Comparison of ENCODE assay signal across 14 mouse cellular contexts in genomic region chr15:95837570-95837969, GRCm38 (mm10). TPM values are rescaled to one million over a fixed set of nuclear protein-coding genes. Genes with fewer than 3 reads are reported as not detected.
DNase-seq lines count a peak whose midpoint lies in the region; ATAC-seq and TF ChIP-seq lines count a peak whose summit lies in the region.
"Had no signal": no experiment of that assay in that cellular context is flagged by ENCODE, and none has a peak within 500 bp of the region (broad histone marks: within the 10 kb centered on the region; RNA-seq: fewer than 3 reads in every experiment).

No protein-coding gene starts in this region.

- H3K9ac ChIP-seq in heart, embryonic 14.5 days (ENCODE audit: low read length), result peak overlapping the region; percentile 44; the same call in 1 of the 2 replicates
- no peak overlapping the region for H3K9ac ChIP-seq in lung, embryonic 16.5 days (ENCODE audit: low read length)
- H3K9ac ChIP-seq in intestine, embryonic 14.5 days (ENCODE audit: low read length), result no peak overlapping the region
- no peak overlapping the region for H3K9ac ChIP-seq in stomach, embryonic 14.5 days (replicated peaks; ENCODE audit: low read depth, low read length)
- H3K9ac ChIP-seq: hindbrain, embryonic 14.5 days had no signal

- H3K36me3 ChIP-seq in heart, embryonic 14.5 days (ENCODE audit: control insufficient read depth, insufficient read depth, low read length), result no peaks in the 10 kb centered on the region
- no peaks in the 10 kb centered on the region for H3K36me3 ChIP-seq in lung, embryonic 16.5 days (ENCODE audit: control insufficient read depth, insufficient read depth, low read length)
- H3K36me3 ChIP-seq in intestine, embryonic 14.5 days (ENCODE audit: control insufficient read depth, insufficient read depth, low read length), result no peaks in the 10 kb centered on the region
- H3K36me3 ChIP-seq in stomach, embryonic 14.5 days (ENCODE audit: control insufficient read depth, insufficient read depth, low read length), result no peaks in the 10 kb centered on the region

- no peak for TF ChIP-seq CTCF in layer of hippocampus, adult 2 months (conservative IDR thresholded peaks at IDR 0.05)

- no peak for DNase-seq in heart, postnatal 10 days
- no peak for DNase-seq in lung, postnatal 10 days
- DNase-seq in intestine, embryonic 14.5 days (ENCODE audit: low spot score), result no peak
- DNase-seq in layer of hippocampus, adult 2 months (ENCODE audit: low spot score in 2 of 2), result no peak
- DNase-seq in embryo, embryonic 11 days, result no peak
- DNase-seq: adrenal gland, postnatal 36 days; cerebellum, adult 2 months; layer of hippocampus, adult 9-11 months; retina, postnatal 1 day had no signal

- peak overlapping the region; percentile 70 to 80 for H3K27ac ChIP-seq in heart, embryonic 14.5 days (replicated peaks in 1 of 2; ENCODE audit: control insufficient read depth in 1 of 2, insufficient read depth in 1 of 2, low read depth in 2 of 2, low read length in 2 of 2)
- H3K27ac ChIP-seq in lung, embryonic 16.5 days (ENCODE audit: low read length), result peak overlapping the region; percentile 85
- H3K27ac ChIP-seq in intestine, embryonic 14.5 days (ENCODE audit: low read depth), result peak overlapping the region; percentile 64
- H3K27ac ChIP-seq in stomach, embryonic 14.5 days (ENCODE audit: low read length), result peak overlapping the region; percentile 68
- H3K27ac ChIP-seq in layer of hippocampus, adult 2 months, result no peak overlapping the region
- H3K27ac ChIP-seq: hindbrain, embryonic 14.5 days had no signal

- H3K4me1 ChIP-seq in heart, embryonic 14.5 days (ENCODE audit: control insufficient read depth in 2 of 2, insufficient read depth in 2 of 2, low read length in 2 of 2), result peaks cover 25 to 45% of the 10 kb centered on the region in 2 experiments
- peaks cover 40% of the 10 kb centered on the region for H3K4me1 ChIP-seq in lung, embryonic 16.5 days (replicated peaks; ENCODE audit: control insufficient read depth, insufficient read depth, low read length)
- H3K4me1 ChIP-seq in intestine, embryonic 14.5 days (replicated peaks; ENCODE audit: control insufficient read depth, insufficient read depth, low read length), result peaks cover 26% of the 10 kb centered on the region
- H3K4me1 ChIP-seq in stomach, embryonic 14.5 days (ENCODE audit: control insufficient read depth, insufficient read depth, low read length), result peaks cover 31% of the 10 kb centered on the region; the same call in 1 of the 2 replicates

- peak overlapping the region; percentile 56 for H3K4me2 ChIP-seq in heart, embryonic 14.5 days (ENCODE audit: low read length)
- no peak overlapping the region for H3K4me2 ChIP-seq in lung, embryonic 16.5 days (ENCODE audit: low read depth, low read length)
- H3K4me2 ChIP-seq in intestine, embryonic 14.5 days (ENCODE audit: low read length), result no peak overlapping the region
- H3K4me2 ChIP-seq in stomach, embryonic 14.5 days (replicated peaks; ENCODE audit: low read depth, low read length), result no peak overlapping the region
- H3K4me2 ChIP-seq: hindbrain, embryonic 14.5 days had no signal

- 71% methylated on average over 1 of the region's 1 CpGs for WGBS in heart, embryonic 14.5 days
- WGBS in lung, embryonic 16.5 days, result 63% methylated on average over 1 of the region's 1 CpGs
- WGBS in intestine, embryonic 14.5 days, result 59% methylated on average over 1 of the region's 1 CpGs
- 54% methylated on average over 1 of the region's 1 CpGs for WGBS in stomach, embryonic 14.5 days

- H3K9me3 ChIP-seq in heart, embryonic 14.5 days (ENCODE audit: control insufficient read depth, low read length), result no peaks in the 10 kb centered on the region
- no peaks in the 10 kb centered on the region for H3K9me3 ChIP-seq in lung, embryonic 16.5 days (ENCODE audit: control insufficient read depth, low read length)
- H3K9me3 ChIP-seq in intestine, embryonic 14.5 days (ENCODE audit: control insufficient read depth, low read length), result no peaks in the 10 kb centered on the region
- H3K9me3 ChIP-seq in stomach, embryonic 14.5 days (ENCODE audit: control insufficient read depth, low read depth, low read length), result no peaks in the 10 kb centered on the region

- no peak overlapping the region for H3K4me3 ChIP-seq in heart, embryonic 14.5 days (ENCODE audit: control insufficient read depth in 1 of 2, insufficient read depth in 1 of 2, low read depth in 1 of 2, low read length in 2 of 2)
- H3K4me3 ChIP-seq in lung, embryonic 16.5 days (ENCODE audit: low read length), result no peak overlapping the region
- H3K4me3 ChIP-seq in intestine, embryonic 14.5 days (ENCODE audit: low read depth, low read length), result no peak overlapping the region
- no peak overlapping the region for H3K4me3 ChIP-seq in stomach, embryonic 14.5 days (ENCODE audit: low read depth, low read length)
- H3K4me3 ChIP-seq in layer of hippocampus, adult 2 months, result no peak overlapping the region

- intact Hi-C loops in heart, postnatal 10 days (cut with DNase I), result no loop called here

- no peaks in the 10 kb centered on the region for H3K27me3 ChIP-seq in heart, embryonic 14.5 days (ENCODE audit: control insufficient read depth, insufficient read depth, low read length)
- no peaks in the 10 kb centered on the region for H3K27me3 ChIP-seq in lung, embryonic 16.5 days (ENCODE audit: control insufficient read depth, insufficient read depth, low read depth, low read length)
- H3K27me3 ChIP-seq in intestine, embryonic 14.5 days (replicated peaks; ENCODE audit: control insufficient read depth, insufficient read depth, low read length), result no peaks in the 10 kb centered on the region
- H3K27me3 ChIP-seq in stomach, embryonic 14.5 days (ENCODE audit: control insufficient read depth, insufficient read depth, low read length), result no peaks in the 10 kb centered on the region
- H3K27me3 ChIP-seq: CH12.LX had no signal

- no peak for ATAC-seq in heart, embryonic 14.5 days (ENCODE audit: insufficient number of reproducible peaks, insufficient read depth, low FRiP score, low read depth)
- 0 out of 2 replicates have a peak, but pooled peaks have one; percentile 16 for ATAC-seq in lung, embryonic 16.5 days (ENCODE audit: low read depth)
- ATAC-seq in intestine, embryonic 14.5 days (replicated peaks; ENCODE audit: low FRiP score, low TSS enrichment, low read depth), result no peak
- ATAC-seq in stomach, embryonic 14.5 days (ENCODE audit: insufficient number of reproducible peaks, insufficient read depth, low FRiP score, low read depth), result no peak

RNA-seq across cellular contexts. Expression of gene Ano6, which starts 46.9 kb away (rescaled TPM):
- 35.9 and 37.2 TPM in 2 replicates for polyA plus RNA-seq in heart, embryonic 14.5 days (2014; fragmentation: Nextera tagmentation; extraction: Ambion mirVana)
- total RNA-seq in heart, postnatal 10 days (2021), result 10 to 100 TPM; 42.8 to 43.7 TPM
- 50.8 and 53.2 TPM in 2 replicates for polyA plus RNA-seq in lung, embryonic 16.5 days (2015; fragmentation: Nextera tagmentation; extraction: Ambion mirVana)
- 66.2 and 71.8 TPM in 2 replicates for polyA plus RNA-seq in intestine, embryonic 14.5 days (2014; fragmentation: Nextera tagmentation; extraction: Ambion mirVana)
- polyA plus RNA-seq in stomach, embryonic 14.5 days (2014; fragmentation: Nextera tagmentation; extraction: Ambion mirVana), result 46.4 and 52.9 TPM in 2 replicates
- total RNA-seq in layer of hippocampus, adult 2 months (2021), result 10 to 100 TPM; 26.9 to 32.4 TPM
